Mouse (Mus musculus): ENCODE measurements around the gene Unc5a. TPM values are rescaled to one million over a fixed set of nuclear protein-coding genes. Genes with fewer than 3 reads are reported as not detected.

Unc5a gene
- polyA plus RNA-seq (2015; fragmentation: Nextera tagmentation; extraction: Ambion mirVana) = 16.6 and 16.9 TPM in 2 replicates

- Histone ChIP-seq H3K4me3 (peak within 1 kb of the TSS; percentile 85), H3K36me3 (no peaks in the 10 kb centered on the region), H3K4me1 (peaks cover 64% of the 10 kb centered on the region), H3K27ac (replicated peaks) (peak within 1 kb of the TSS; percentile 92), H3K9me3 (no peaks in the 10 kb centered on the region), H3K4me2 (replicated peaks) (peak within 1 kb of the TSS; percentile 99), H3K9ac (replicated peaks) (peak within 1 kb of the TSS; percentile 87), H3K27me3 (0 out of 2 replicates have a peak, but pooled peaks cover 3% of the 10 kb centered on the region)
- peak; percentile 81 for ATAC-seq (replicated peaks)
- WGBS = under 1% methylated on average over 83 of the region's 91 CpGs
Measured at GRCm38 (mm10) chr13:54948531-54949493, at the start of gene Unc5a. Gene Unc5a (plus strand): TSS chr13:54949411.

DNA sequence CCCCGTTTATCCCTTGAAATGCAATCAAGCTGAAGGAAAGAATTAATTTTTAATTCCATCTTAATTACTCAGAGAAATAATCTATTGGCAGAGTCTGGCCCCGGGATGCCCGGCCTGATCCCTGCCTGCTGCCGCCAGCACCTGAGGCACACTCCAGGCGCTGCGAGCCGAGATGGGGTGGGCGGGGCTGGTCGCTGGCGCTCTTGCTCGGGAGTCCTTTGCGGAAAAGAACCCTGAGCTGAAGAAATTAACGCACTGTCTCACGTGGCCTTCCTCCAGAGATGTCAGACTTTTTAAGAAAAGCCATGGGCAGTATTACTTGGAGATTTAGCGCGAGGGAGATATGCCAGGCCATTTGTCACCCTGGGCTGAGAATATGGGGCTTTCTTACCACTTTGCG, 37.2 kb upstream of the Unc5a start:
- WGBS = 3% methylated on average over 17 of the region's 17 CpGs
- Histone ChIP-seq H3K4me1 (peaks cover 21% of the 10 kb centered on the region), H3K4me2 (replicated peaks) (peak overlapping the region; percentile 34), H3K36me3 (no peaks in the 10 kb centered on the region), H3K4me3 (0 out of 2 replicates have a peak overlapping the region, but pooled peaks have one; percentile 2), H3K9ac (replicated peaks) (0 out of 2 replicates have a peak overlapping the region, but pooled peaks have one; percentile 19), H3K27ac (replicated peaks) (no peak overlapping the region), H3K9me3 (no peaks in the 10 kb centered on the region), H3K27me3 (0 out of 2 replicates have a peak, but pooled peaks cover 5% of the 10 kb centered on the region)
- no peak for ATAC-seq (replicated peaks)

DNA sequence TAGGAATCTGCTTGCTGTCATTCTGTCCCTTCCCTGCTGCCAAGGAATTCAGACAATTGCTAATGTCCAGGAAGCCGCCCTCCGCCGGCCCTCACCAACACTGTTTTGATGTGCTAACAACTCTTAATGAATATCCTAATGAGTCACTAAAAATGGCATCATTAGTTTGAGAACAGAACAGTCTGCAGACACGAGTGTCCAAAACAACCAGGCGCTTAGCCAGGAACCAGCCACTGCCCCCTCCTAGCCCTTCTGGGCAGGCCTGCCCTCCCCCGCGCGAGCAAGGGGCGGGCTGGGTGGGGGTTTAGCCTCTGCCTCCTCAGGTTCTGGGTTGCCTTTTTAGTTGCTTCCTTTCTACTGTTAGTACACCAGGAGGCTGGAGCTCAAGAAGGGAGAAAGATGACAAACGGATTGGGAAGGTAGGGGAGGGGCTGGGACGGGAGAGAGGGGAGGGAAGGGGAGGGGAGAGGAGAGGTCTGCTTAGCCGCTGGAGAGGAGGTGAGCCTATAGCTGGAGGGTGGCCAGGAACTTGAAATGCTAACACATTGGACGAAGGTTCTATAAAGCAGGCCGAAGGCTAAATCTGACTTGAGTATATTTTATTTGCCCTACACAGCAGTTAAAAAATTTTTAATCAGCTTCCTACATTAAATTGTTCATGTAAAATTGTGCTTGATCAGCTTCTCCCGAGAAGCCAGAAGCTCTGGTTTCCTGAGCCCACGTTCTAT, 36.2 kb upstream of the Unc5a start:
- no peaks in the 10 kb centered on the region for H3K36me3 ChIP-seq
- WGBS = 8% methylated on average over 16 of the region's 16 CpGs
- ATAC-seq (replicated peaks) = peak; percentile 55; the same call in 1 of the 2 replicates
- H3K9ac ChIP-seq (replicated peaks) = no peak overlapping the region
- no peak overlapping the region for H3K4me3 ChIP-seq
- no peaks in the 10 kb centered on the region for H3K9me3 ChIP-seq
- no peak overlapping the region for H3K4me2 ChIP-seq (replicated peaks)
- H3K27ac ChIP-seq (replicated peaks) = no peak overlapping the region
- peaks cover 21% of the 10 kb centered on the region for H3K4me1 ChIP-seq
- H3K27me3 ChIP-seq = 0 out of 2 replicates have a peak, but pooled peaks cover 5% of the 10 kb centered on the region

- WGBS = 82% methylated on average over 5 of the region's 5 CpGs
- no peaks in the 10 kb centered on the region for H3K9me3 ChIP-seq
- 0 out of 2 replicates have a peak, but pooled peaks cover 2% of the 10 kb centered on the region for H3K27me3 ChIP-seq
- H3K4me3 ChIP-seq = no peak overlapping the region
- no peaks in the 10 kb centered on the region for H3K36me3 ChIP-seq
- no peak overlapping the region for H3K9ac ChIP-seq (replicated peaks)
- no peak for ATAC-seq (replicated peaks)
- H3K27ac ChIP-seq (replicated peaks) = no peak overlapping the region
- peaks cover 21% of the 10 kb centered on the region for H3K4me1 ChIP-seq
- H3K4me2 ChIP-seq (replicated peaks) = no peak overlapping the region
Measured at GRCm38 (mm10) chr13:54916644-54917043, 32.6 kb upstream of the Unc5a start.

GRCm38 (mm10) chr13:54918910-54919309, 30.3 kb upstream of the Unc5a start:
- Histone ChIP-seq H3K4me1 (no peaks in the 10 kb centered on the region), H3K36me3 (no peaks in the 10 kb centered on the region), H3K27me3 (no peaks in the 10 kb centered on the region), H3K4me3 (no peak overlapping the region), H3K9me3 (no peaks in the 10 kb centered on the region), H3K4me2 (replicated peaks) (no peak overlapping the region), H3K27ac (replicated peaks) (no peak overlapping the region), H3K9ac (replicated peaks) (no peak overlapping the region)
- no peak for ATAC-seq (replicated peaks)
- 84% methylated on average over 8 of the region's 8 CpGs for WGBS

DNA sequence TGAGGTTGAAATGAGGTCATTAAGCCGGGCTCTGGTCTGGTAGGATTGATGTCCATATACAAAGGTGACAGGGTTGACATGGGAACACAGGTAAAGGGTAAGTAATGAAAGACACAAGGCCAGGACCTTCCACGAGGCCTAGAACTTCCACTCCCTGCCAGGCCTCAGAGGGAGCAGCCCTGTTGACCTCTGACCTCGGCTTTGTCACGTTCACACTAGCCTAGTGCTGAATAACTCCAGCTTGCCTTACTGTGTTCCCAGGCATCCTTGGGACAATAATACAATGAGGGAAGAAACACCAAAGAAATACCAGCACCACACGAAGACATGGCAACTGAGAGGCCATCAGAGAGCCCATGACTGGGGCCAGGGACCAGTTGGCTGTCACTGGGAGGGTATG, 29.5 kb upstream of the Unc5a start:
- Histone ChIP-seq H3K27me3 (no peaks in the 10 kb centered on the region), H3K4me2 (replicated peaks) (no peak overlapping the region), H3K36me3 (no peaks in the 10 kb centered on the region), H3K4me3 (no peak overlapping the region), H3K27ac (replicated peaks) (no peak overlapping the region), H3K9ac (replicated peaks) (no peak overlapping the region), H3K4me1 (no peaks in the 10 kb centered on the region), H3K9me3 (no peaks in the 10 kb centered on the region)
- ATAC-seq (replicated peaks) = no peak
- 25% methylated on average over 5 of the region's 5 CpGs for WGBS

DNA sequence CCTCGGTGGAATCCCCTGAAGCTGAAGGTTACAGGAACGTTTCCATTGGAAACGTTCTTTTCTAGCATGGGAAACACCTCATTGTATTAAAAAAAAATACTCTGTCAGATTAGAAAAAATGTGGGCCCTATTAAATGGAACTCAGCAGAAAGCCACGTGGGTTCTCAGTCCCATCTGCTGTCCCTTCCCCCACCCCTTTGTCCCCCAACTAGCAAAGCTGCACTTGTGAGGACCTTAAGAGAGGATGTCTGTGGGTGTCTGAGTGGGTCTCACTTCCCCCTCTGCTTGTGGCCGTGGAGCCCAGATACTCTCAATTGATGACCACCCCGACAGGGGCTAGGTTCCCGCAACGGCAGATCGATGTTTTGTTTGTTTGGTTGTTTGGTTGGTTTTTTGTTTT, 27.5 kb upstream of the Unc5a start:
- Histone ChIP-seq H3K9me3 (no peaks in the 10 kb centered on the region), H3K4me2 (replicated peaks) (no peak overlapping the region), H3K4me3 (no peak overlapping the region), H3K4me1 (0 out of 2 replicates have a peak, but pooled peaks cover 9% of the 10 kb centered on the region), H3K9ac (replicated peaks) (no peak overlapping the region), H3K27me3 (no peaks in the 10 kb centered on the region), H3K36me3 (no peaks in the 10 kb centered on the region), H3K27ac (replicated peaks) (no peak overlapping the region)
- no peak for ATAC-seq (replicated peaks)
- 73% methylated on average over 9 of the region's 9 CpGs for WGBS

DNA sequence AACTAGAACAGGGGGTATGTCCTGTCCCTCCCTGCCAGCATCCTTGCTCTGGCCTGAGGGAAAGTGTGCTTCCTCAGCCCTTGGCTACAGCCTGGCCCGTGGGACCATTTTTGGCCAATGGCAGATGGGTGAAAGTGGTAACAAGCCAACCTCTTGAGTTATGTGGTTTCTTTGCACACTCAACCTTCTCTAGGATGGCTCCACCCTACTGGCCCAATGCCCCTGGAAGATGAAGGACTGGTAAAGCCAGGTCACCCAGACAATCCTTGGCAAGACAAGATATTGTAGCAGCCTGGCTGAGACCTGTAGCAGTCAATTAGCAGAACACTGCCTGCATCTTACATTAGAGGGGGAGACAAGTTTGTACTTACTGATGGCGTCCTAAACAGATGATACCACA, 25.5 kb upstream of the Unc5a start:
- H3K4me3 ChIP-seq = no peak overlapping the region
- no peaks in the 10 kb centered on the region for H3K9me3 ChIP-seq
- WGBS = 90% methylated on average over 2 of the region's 2 CpGs
- peaks cover 12% of the 10 kb centered on the region; the same call in 1 of the 2 replicates for H3K4me1 ChIP-seq
- no peaks in the 10 kb centered on the region for H3K36me3 ChIP-seq
- no peaks in the 10 kb centered on the region for H3K27me3 ChIP-seq
- no peak overlapping the region for H3K27ac ChIP-seq (replicated peaks)
- H3K9ac ChIP-seq (replicated peaks) = no peak overlapping the region
- ATAC-seq (replicated peaks) = no peak
- no peak overlapping the region for H3K4me2 ChIP-seq (replicated peaks)

GRCm38 (mm10) chr13:54925466-54925865, 23.7 kb upstream of the Unc5a start:
- ATAC-seq (replicated peaks) = no peak
- Histone ChIP-seq H3K4me1 (peaks cover 19% of the 10 kb centered on the region), H3K4me2 (replicated peaks) (no peak overlapping the region), H3K9ac (replicated peaks) (no peak overlapping the region), H3K9me3 (no peaks in the 10 kb centered on the region), H3K36me3 (no peaks in the 10 kb centered on the region), H3K27ac (replicated peaks) (0 out of 2 replicates have a peak overlapping the region, but pooled peaks have one; percentile 12), H3K27me3 (no peaks in the 10 kb centered on the region), H3K4me3 (no peak overlapping the region)
- 48% methylated on average over 8 of the region's 8 CpGs for WGBS

DNA sequence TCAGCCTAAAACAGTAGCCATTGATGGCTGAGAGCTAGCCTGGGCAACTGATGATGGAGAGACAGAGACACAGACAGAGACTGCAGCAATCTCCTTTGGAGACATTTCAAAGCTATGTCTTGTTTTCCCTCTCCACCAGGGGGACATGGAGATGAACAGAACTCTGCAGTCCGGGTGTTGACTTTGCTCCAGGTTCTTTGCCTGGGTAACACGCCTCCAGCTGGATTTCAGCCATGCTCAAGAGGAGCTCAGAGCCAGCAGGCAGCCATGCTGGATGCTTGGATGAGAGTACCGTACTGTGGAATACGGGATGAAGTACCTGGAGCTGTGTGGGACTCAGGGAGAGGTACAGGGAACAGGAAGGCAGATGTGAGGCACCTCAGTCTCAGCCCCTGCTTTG, 22.6 kb upstream of the Unc5a start:
- H3K9me3 ChIP-seq = no peaks in the 10 kb centered on the region
- H3K4me3 ChIP-seq = no peak overlapping the region
- WGBS = 38% methylated on average over 4 of the region's 4 CpGs
- no peaks in the 10 kb centered on the region for H3K27me3 ChIP-seq
- no peak overlapping the region for H3K4me2 ChIP-seq (replicated peaks)
- peak overlapping the region; percentile 49; the same call in 1 of the 2 replicates for H3K27ac ChIP-seq (replicated peaks)
- H3K4me1 ChIP-seq = peaks cover 20% of the 10 kb centered on the region
- H3K36me3 ChIP-seq = no peaks in the 10 kb centered on the region
- no peak overlapping the region for H3K9ac ChIP-seq (replicated peaks)
- no peak for ATAC-seq (replicated peaks)

DNA sequence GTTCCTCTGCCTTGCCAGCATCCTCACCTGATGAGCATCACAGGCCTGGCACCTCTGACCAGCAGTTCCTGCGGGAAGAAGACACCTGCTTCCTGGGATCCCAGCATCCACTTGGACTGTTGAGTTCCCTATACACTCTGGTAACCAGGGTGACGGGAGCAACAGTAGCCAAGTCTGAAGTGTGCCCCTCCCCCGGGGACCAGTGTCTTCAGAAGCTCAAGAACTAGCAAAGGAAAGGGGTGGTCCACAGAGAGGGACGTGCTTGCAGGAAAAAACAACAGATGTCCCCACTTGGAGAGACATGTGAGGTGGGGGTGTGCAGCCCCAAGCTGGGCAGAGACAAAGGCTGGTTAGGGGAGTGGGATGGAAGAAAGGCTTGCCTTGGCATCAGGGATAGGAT, 19.1 kb upstream of the Unc5a start:
- H3K9ac ChIP-seq (replicated peaks) = no peak overlapping the region
- ATAC-seq (replicated peaks) = no peak
- peaks cover 47% of the 10 kb centered on the region for H3K4me1 ChIP-seq
- WGBS = 21% methylated on average over 4 of the region's 4 CpGs
- no peaks in the 10 kb centered on the region for H3K27me3 ChIP-seq
- H3K9me3 ChIP-seq = no peaks in the 10 kb centered on the region
- no peak overlapping the region for H3K4me2 ChIP-seq (replicated peaks)
- H3K36me3 ChIP-seq = no peaks in the 10 kb centered on the region
- no peak overlapping the region for H3K4me3 ChIP-seq
- H3K27ac ChIP-seq (replicated peaks) = 0 out of 2 replicates have a peak overlapping the region, but pooled peaks have one; percentile 12

- Histone ChIP-seq H3K36me3 (no peaks in the 10 kb centered on the region), H3K9me3 (no peaks in the 10 kb centered on the region), H3K4me2 (replicated peaks) (no peak overlapping the region), H3K9ac (replicated peaks) (no peak overlapping the region), H3K27me3 (no peaks in the 10 kb centered on the region), H3K4me3 (no peak overlapping the region), H3K4me1 (peaks cover 55% of the 10 kb centered on the region), H3K27ac (replicated peaks) (peak overlapping the region; percentile 81)
- ATAC-seq (replicated peaks) = no peak; the same call in 1 of the 2 replicates
- WGBS = 53% methylated on average over 8 of the region's 8 CpGs
Measured at GRCm38 (mm10) chr13:54934873-54935272, 14.3 kb upstream of the Unc5a start.
